Mouse (Mus musculus) adipocyte (in vitro differentiated cells): ENCODE data around the gene Trdmt1.

Source experiments
- DNase-seq: peaks from one replicate; pipeline ENCODE4 v3.0.0-alpha.2; 2016; ENCODE audit warnings: low spot score

The Trdmt1 gene

DNA sequence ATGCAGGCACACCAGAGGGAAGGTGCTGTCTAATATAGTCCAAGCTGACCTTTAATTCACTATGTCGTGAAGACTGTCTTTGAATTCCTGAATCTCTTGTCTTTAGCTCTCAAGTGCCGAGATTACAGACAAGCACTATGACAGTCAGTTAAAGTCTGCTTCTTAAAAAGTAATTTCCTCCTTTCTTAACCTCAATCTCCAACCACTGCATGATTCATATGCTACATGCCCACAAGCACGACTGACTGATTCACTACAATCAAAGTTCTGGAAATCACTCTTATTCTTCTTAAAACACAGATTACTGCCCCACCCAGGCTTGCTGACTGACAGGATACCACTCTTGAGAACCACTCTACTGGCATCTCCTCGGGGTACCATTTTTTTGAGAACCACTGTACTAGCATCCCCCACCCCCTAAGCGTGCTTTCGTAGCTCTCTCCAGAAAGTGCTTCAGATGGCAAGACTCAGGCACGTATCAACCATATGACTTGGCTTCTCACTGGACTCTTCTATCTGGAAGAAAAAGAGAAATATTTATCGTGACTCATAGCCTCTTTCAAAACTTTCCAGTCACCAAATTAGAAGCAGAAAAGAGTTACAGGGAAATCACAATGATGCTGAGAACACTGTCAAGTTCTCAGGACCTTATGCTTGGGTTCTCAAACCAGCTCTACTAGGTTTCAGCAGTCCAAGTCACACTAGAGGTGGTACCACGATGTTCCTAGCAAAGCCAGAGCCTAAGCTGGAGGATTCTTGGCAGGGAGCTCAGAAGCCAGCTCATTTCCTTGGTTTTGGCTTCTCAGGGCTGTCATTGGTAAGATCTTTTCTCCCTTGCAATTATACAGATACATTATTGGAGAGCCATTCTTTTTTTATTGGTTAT, 12.9 kb upstream of the Trdmt1 start:
- peak; percentile 60 for DNase-seq

DNA sequence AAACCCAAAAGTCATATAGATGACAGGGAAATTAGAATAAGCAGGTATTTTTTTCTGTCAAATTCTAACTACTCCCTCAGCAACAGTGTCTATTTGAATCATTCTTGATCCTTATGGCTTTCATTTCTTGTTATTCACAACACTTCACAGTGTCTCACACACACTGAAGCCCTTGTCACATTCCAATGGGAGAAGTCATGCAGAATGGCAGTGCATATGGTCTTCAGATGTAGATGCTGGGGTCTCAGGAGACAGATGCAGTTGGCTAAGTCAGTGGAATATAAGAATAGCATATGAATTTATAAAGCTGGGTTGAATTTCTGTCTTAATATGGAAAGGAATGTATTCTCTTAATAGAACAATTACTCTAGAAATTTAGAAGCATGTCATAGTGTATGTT, 11.8 kb upstream of the Trdmt1 start:
- DNase-seq = no peak

DNA sequence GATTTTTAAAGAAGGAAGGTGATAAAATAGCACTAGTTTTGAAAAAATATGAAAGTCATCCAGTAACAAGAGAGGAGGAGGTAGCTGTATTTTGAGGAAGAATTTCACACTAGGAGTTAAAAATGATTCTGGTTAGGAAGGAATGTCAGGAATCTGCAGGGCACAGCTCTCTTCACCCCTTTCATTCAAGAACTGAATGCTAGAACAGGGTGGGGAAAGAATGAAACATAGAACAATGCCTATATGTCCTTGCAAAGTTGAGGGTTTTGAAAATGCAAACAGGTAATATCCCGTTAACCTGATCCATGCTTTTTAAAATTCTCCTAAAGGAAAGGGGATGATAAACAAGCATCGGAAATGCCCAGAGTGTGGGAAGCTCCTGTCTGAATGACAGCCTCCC, 9.5 kb upstream of the Trdmt1 start:
- no peak for DNase-seq

DNA sequence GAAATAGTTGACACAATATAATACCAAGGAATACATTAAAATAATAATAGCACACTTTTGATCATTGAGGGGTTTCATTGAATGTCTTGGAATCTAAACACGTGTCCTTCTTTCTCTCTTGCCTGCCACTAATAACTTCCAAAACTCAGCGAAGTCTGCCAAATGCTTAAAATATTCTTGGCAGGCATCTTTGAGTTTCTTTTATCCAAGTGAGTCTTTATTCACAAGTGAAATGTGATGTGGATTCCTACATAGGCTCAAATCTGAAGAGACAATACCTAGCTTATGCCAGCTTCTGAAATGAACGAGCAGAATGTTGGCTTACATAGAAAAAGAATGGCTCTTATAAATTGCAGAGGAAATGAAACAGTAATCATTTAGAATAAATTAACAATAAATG, 4.3 kb upstream of the Trdmt1 start:
- peak; percentile 61 for DNase-seq

DNA sequence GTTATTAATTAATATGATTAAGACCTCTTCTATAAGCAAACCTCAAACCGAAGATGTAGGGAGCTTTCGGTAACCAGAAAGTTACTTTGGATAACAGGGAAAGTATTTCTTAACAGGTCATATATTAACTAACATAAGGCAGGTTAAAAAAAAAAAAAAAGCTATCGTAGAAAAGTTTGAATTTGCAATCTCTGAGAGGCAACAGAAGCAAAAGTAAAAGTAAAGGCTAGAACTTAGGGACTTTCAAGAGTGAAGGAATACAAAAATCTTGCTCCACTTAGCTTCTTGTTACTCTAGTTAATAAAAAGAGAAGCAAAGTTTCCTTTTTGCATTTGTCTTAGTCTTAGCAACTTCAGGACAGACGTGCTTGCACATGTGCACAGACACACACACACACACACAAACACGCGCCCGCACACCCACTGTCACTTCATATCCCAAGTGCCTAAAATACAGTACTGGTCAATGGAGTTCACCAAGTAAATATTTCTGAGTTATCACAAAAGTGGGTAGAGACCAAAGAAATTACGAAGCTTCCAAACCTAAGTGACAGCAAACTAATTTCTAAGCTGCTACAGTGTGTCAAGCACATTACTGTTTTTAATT, 846 bp downstream of the Trdmt1 start:
- no peak for DNase-seq

DNA sequence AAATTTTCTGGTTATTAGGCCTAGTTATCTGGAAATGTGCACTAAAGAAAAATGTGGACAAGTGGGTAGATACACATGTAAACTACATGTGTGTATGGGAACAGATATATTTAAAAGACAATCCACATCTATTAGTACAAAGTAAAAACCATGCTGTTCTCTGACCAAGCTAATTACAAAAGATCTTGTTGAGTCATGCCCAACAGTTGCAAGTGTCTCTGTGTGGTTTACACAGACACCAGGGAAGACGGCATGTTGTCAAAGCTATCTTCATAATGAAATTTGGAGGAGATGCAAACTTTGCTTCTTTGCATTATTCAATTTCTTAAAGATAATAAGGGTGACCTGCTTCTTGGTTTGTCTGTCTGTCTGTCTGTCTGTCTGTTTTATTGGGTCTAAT, 4.6 kb downstream of the Trdmt1 start:
- no peak for DNase-seq

DNA sequence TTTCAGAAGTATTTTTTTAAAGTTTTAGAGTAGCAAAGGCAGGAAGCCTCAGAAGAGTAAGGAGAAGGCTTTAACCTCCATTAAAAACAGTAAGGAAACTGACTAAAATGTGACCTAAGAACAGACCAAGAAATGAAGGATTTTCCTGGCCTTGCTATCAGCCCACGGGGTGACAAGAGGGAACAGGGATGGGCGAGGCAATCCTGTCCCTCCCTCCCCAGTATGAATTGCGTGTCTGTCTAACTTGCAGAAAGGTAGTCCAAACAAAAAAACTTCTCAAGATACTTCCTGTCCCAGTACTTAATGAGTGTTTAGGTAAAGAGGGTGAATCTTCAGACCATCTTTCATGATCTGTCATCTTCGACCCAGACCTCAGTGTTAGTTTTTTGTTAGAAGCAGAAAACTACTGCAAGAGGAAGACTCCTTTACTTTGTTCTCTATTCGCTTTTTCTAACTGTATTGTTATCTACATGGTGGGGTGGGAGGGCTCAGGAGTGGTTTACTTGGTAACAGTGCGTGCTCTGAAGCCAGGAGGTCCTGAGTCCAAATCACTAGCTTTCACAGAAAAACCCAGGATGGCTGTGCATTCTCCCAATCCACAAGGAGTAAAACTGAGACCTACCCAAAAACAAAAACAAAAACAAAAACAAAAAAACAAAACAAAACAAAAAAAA, 5.6 kb downstream of the Trdmt1 start:
- no peak for DNase-seq

DNA sequence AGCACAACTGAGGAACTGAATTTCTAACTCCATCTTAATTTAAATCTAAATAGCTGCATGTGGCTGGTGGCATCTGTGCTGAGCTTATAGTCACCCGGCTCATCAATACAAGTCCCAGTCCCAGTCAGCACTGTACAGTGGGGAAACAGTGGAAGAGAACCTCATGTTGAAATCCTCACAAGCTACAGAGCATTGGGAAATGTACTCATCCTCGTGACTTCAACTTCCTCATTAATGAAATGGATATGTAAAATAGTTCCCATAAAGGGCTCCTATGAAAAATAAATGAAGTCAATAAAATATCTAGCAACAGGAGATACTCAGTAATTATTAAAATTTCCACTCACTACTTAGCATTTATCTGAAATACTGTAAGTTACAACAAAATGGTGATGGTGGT, 6.2 kb downstream of the Trdmt1 start:
- DNase-seq = no peak

DNA sequence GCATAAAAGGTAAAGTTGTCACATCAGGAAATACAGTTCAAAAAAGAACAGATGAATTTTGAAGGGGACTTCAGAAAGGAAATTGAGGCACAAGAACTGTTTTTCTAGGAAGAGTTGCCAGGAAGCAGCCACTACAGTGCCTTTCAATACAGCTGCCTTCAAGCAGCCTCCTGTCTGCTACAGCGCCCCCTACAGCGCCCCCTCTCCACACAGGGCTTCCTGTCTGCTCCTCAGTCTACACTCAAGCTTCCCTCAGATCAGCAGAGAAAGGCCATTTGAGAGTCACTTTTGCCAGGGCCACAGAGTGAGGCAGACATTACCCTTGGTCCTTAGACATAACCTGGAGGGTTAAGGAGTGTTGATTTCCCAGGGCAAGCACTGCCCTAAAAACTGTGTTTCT, 6.7 kb downstream of the Trdmt1 start:
- peak; percentile 29 for DNase-seq

DNA sequence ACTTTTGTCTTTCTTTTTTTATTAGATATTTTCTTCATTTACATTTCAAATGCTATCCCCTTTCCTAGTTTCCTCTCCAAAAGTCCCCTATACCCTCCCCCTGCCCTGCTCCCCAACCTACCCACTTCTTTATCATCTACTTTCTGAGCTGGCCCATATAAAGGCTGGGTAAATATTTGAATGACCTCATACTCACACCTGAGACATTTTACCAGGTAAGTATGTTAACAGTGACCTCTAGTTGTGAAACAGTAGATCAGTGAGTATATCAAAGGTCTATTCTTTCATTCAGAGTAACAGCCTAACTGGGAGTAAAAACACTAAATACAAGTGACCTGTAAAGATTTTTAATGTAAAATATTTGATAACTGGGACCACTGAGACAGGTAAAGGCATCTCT, 7.7 kb downstream of the Trdmt1 start:
- DNase-seq = no peak

DNA sequence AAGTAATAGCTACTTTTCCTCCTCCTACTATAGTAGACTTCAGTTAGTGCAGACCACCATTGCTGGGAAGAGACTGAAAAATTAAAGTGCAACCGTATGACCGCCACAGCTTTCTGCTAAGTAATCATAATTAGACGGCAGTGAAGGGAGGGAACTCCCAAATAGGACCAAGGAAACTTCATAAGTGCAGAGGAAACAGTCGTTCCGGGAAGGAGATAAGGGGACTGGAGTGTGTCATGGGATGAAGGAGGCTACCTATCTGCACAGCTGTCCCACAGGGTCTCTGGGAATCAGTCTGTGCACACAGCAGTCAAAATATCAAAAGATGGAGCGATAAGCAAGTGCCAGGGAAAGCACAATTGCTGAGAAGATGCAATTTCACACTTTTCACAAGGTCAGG, 13.8 kb downstream of the Trdmt1 start:
- no peak for DNase-seq

DNA sequence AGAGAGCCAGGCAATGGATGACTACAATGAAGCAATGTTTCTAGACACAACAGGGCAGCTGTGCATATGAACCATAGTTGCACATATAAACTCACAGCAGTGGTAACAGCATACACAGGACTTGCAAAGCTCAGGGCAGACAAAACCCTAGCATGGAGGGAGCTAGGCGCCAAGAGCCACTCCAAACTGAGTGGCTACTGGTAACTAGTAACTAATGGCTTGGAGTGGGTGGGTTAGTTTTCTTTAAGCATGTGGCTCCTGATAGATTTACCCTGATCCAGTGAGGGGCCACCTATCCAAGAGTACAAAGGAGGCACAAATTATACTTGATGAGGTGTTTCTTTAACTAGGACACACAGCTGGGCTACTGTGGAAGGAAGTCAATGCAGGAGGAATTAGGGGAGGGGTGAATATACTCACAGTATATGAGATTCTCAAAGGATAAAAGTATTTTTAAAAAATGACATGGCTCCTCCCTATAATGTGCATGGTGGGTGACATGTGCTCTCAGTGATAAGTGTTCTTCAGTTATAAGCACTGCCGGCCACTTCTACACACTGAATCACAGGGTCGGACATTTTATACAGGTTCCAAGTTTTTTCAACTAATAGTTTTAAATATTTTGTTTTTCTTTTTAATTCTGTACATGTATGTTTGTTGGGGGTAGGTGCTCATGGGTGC, 15.1 kb downstream of the Trdmt1 start:
- DNase-seq = no peak

DNA sequence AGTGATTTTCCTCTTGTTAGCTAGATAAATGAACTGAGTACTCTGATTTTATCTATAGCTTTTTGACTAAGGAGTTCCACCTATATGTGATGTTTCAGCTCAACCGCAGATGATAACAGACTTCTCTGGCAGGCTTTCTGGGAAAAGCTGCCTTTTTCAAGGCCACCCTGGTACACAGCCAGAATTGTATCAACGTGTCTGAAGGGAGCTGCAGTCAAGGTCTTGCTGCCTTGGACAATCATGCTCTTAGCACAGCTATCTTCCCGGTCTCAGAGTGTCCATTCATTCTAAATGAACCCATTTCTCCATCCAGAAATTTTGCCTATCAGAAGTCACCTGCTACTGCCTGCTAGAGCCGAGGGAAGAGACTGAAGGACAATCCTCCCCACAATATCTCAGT, 16.9 kb downstream of the Trdmt1 start:
- DNase-seq = no peak

DNA sequence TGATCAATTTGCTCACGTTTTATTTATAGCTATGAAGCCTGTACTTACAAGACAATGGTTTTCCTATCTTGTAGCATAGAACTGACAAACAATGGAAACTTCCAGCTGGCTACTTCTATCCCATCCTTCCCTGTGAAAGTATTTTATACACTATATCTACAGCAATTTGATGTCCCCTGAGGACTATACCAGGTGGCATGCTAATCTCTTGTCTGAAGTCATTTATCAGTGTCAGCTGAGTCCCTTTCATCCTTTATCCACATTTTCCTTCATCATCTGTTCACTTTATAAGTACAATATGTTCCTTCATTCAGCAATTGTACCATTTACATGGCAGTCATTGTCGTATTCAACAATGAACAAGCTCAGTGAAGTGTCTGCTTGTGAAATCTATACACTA, 17.3 kb downstream of the Trdmt1 start:
- no peak for DNase-seq

DNA sequence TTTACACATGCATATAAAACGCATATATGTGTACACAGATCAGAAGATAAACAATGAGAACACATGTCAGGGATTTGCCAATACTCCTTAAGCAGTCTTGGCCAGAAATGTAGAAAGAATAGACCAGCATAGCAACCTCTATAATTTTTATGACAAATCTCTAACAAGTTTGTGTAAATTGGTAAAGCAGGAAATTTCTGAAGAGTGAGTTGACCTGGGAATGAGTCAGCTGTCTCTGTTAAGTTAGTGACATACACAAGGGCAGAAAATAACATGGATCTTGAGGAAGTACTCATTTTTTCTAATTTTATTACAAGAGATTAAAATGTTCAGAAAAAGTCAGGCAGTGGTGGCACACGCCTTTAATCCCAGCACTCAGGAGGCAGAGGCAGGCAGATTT, 18.3 kb downstream of the Trdmt1 start:
- DNase-seq = no peak

DNA sequence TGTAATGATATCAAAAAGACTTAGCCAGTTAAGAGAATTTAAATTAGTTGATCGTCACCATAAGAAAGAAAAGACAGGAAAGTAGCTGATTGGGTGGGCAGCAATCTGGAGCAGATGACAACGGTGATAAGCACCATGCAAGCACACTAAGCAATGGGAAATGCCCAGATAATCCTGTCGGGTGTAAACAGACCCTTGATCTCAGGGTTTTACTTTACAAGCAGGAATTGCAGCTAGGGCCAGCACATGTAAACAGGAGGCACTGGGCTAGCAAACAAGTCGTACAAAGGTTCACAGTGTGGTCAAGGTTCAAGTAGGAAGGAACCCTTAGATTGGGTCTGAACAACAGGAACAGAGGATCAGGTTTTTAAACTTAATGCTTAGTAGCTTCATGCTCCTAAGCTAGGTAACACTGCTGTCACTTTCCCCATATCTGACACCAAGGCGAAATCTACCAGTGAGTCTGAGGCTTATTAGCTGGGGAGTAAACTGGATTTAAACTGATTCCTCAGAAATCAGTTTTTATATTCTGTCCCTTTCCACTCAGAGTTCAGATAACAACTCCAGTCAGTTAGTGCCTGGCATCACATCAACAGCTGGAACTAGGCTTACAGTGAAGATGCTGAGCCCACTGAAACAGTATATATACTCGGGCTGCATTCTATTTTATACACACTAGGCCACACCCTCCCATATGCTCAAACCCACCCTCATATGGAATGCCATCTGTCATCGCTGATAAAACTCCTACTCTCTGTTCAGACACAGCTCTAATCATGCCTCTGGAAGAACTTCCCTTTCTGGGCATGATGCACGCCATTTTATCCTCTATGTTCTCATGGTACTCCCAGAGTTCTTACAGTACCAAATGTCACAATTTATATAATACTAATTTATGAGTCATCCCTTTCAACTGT, 20.7 kb downstream of the Trdmt1 start:
- DNase-seq = peak; percentile 58

DNA sequence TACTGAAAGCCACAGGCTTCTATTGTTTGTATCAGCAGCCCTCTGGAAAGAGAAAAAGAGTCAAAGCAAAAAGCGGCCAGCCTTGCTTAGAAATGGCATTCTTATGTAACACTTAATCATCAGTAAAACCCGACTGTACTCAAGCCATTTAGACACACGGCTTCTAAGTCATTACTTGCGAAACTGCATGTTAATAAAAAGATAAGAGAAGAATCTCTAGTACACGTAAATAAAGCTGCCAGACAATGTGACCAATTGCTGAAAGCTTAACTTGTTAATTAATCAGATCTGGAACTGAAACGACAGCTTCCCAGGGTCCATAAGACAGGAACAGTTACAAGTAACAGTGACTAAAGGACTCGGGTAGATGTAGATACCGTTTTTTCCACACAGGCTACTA, 22.4 kb downstream of the Trdmt1 start:
- no peak for DNase-seq

DNA sequence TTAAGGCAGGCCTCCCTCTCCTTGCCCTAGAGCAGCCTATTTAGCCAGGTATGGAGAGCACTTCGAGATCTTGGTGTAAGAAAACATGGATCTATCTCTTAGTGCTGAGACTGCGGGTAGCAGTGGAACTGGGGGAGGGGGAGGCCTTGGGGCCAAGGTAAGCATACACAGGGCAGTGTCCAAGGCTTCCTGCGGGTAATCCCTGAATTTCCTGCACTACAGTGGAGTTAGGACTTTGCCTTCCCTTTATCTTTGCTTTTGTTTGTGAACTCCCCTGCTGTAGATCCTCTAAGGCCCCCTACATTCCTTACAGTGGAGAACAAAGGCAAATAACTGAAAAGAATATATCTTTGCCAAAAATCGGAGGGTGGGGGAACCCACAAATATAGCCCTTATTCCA, 29.5 kb downstream of the Trdmt1 start:
- no peak for DNase-seq

DNA sequence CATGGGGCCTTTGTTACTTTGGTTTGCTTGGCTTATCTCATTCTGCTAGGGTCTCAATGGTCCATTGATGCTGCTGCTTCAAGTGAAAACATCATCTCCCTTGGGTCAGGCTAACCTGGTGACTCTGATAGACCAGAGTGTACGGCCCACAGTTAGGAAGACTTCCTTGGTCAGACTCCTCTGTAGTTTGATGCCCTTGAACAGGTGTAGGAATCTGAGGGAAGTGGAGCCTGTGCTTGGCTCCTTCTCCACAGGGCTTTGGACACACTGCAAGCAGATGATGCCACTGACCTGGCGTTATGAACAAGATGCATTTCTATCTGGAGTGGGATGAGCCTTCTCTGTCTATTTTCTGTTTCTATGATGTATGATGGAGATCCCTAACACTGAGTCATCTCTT, 41.8 kb downstream of the Trdmt1 start:
- no peak for DNase-seq

DNA sequence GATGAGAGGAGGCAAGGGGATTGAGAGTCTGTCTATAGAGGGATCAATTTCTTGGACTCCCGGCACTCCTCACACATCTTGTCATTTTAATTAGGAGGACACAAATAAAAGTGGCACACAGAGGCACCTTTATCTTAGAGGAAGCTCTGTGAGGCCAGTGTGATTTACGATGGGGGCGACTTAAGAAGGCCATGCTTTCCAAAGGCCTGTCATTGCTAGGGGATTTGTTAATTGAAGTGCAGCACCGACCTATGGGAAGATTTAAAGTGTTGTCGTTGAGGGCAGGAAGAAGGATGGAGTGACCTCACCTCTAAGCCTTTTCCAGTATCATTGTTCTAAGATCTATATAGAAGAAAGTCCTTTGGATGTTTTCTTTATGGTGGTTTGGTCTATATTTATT, 42.9 kb downstream of the Trdmt1 start:
- DNase-seq = no peak

DNA sequence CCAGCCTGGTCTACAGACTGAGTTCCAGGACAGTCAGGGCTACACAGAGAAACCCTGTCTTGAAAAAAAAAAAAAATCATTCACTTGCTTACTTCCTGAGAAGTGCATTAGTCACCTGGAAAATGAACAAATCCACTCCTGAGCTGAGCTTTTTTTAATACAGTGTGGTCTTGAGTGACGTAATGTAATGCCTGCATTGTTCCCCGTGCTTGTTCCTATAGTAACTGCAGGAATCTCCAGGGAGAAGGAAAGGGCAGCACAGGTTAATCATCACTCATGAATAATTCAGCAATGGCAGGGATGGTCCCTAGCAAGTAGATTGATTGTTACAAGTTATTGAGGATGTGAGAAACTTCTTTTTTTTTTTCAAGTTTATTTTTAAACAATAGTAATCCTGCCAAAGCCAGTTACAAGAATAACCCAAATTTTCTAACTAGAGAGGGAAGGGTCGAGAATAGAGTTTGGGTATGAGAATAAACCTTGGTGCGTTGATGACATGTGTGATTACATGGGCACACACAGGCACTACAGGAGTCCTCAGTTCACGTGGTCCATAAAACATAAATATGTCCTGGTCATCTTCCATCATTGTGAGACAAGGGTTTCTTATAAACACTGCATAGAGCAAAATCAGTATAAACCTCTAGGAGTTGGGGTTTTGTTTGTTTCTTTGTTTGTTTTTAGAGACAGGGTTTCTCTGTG, 44.0 kb downstream of the Trdmt1 start:
- DNase-seq = no peak
